Mouse (Mus musculus): Measurements from ENCODE around the gene Ugt1a7c.

Ugt1a7c gene

GRCm38 (mm10) chr1:88263778-88264177, 168.9 kb downstream of the Ugt1a7c start:
- DNase-seq = no peak

- no peak for DNase-seq
These were observed 169.5 kb downstream of the Ugt1a7c start for GRCm38 (mm10) chr1:88264237-88264868.

DNA sequence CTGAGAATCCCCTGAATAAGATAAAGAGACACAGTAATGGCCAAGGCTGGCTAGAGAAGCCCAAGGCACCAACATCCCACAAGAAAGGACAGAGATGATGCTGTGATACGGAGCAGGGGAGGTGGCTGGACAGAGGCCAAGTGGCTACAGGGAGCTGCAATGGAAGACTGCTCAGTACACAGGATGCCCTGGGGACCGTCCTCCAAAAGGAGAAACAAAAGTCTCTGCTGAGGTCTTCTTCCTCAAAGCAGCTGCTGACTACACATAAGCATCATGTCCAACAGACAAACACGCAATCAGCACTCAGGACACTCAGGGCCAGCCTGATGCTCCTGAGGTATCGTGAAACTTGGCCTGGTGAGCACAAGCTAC, 170.0 kb downstream of the Ugt1a7c start:
- no peak for DNase-seq

- DNase-seq = peak in 1 of 2 experiments; percentile 17
These were observed 171.3 kb downstream of the Ugt1a7c start for GRCm38 (mm10) chr1:88266123-88266522.

GRCm38 (mm10) chr1:88267489-88267888, 172.6 kb downstream of the Ugt1a7c start:
- no peak for DNase-seq

- peak in 1 of 2 experiments; percentile 10 for DNase-seq
These were observed 173.2 kb downstream of the Ugt1a7c start for GRCm38 (mm10) chr1:88268070-88268469.

All from thymus, postnatal 36 days (tissue).